Mouse (Mus musculus) CH12.LX (cell line): ENCODE measurements around the gene Gm45837. TPM values are rescaled to one million over a fixed set of nuclear protein-coding genes. Genes with fewer than 3 reads are reported as not detected.
A peak's percentile ranks its signal among the peaks of the same experiment; 100 is the strongest.

ENCODE experiments used
- DNase-seq: peaks from one replicate; pipeline ENCODE4 v3.0.0-alpha.2; 2013; ENCODE audit errors: extremely low read depth
- H3K27ac ChIP-seq: 2 replicates; pipeline ENCODE4 v1.5.1; 2012; ENCODE audit warnings: low read depth, mild to moderate bottlenecking, control low read depth, moderate library complexity; ENCODE audit not compliant: insufficient read depth
- H3K27me3 ChIP-seq: replicated peaks from 2 replicates; pipeline ENCODE3; 2012; ENCODE audit warnings: inconsistent platforms
- H3K36me3 ChIP-seq, 2 experiments: replicated peaks in 1 of 2; 2 replicates each; pipeline versions ENCODE3 to v1.6.1; 2012; ENCODE audit warnings: inconsistent platforms in 1 of 2, low read length in 1 of 2, mild to moderate bottlenecking in 1 of 2, mixed read lengths in 1 of 2, moderate library complexity in 1 of 2; ENCODE audit not compliant: control insufficient read depth in 1 of 2, insufficient read depth in 1 of 2
- H3K4me1 ChIP-seq, 2 experiments: 2 replicates each; pipeline ENCODE4 v1.6.1; 2012; ENCODE audit warnings: inconsistent platforms in 1 of 2, moderate library complexity in 1 of 2; ENCODE audit not compliant: insufficient read depth in 2 of 2, control insufficient read depth in 1 of 2
- H3K4me2 ChIP-seq: 2 replicates; pipeline ENCODE4 v1.6.1; 2012; ENCODE audit warnings: low read depth, mild to moderate bottlenecking, control low read depth; ENCODE audit not compliant: poor library complexity, insufficient read depth, severe bottlenecking
- H3K4me3 ChIP-seq, 3 experiments: fragments of 150-350 bp in 1 of 3; sonication (generic) in 1 of 3; replicated peaks in 1 of 3; 2 replicates each; pipeline versions ENCODE3 to v1.5.1; 2011 to 2012; ENCODE audit warnings: low read depth in 2 of 3, low read length in 2 of 3, mild to moderate bottlenecking in 2 of 3, moderate library complexity in 2 of 3, control low read depth in 1 of 3, improper control_type of control experiment in 1 of 3, inconsistent platforms in 1 of 3, mixed read lengths in 1 of 3; ENCODE audit not compliant: poor library complexity in 1 of 3
- H3K79me2 ChIP-seq: replicated peaks from 2 replicates; pipeline ENCODE4 v1.6.1; 2012; ENCODE audit warnings: mild to moderate bottlenecking, moderate library complexity; ENCODE audit not compliant: control insufficient read depth, poor library complexity, insufficient read depth, severe bottlenecking; ENCODE audit errors: extremely low read depth
- H3K9ac ChIP-seq: 2 replicates; pipeline ENCODE4 v1.6.1; 2012; ENCODE audit warnings: low read depth, mild to moderate bottlenecking, control low read depth, moderate library complexity; ENCODE audit not compliant: insufficient read depth
- H3K9me3 ChIP-seq: replicated peaks from 2 replicates; pipeline ENCODE3; 2012; ENCODE audit warnings: low read length, inconsistent platforms, mixed read lengths
- CHD1 ChIP-seq: IDR thresholded peaks from 2 replicates; pipeline ENCODE4 v1.6.1; 2012; ENCODE audit warnings: low read depth, low read length, improper control_type of control experiment, inconsistent platforms
- CHD2 ChIP-seq: IDR thresholded peaks from 2 replicates; pipeline ENCODE4 v1.6.1; 2011; ENCODE audit warnings: low read length, improper control_type of control experiment
- CTCF ChIP-seq, 2 experiments: IDR thresholded peaks in 1 of 2; conservative IDR thresholded peaks in 1 of 2; 2 replicates each; pipeline ENCODE4 v1.5.1; 2011 to 2012; ENCODE audit warnings: low read depth in 2 of 2, low read length in 2 of 2, improper control_type of control experiment in 1 of 2, inconsistent platforms in 1 of 2, mild to moderate bottlenecking in 1 of 2, moderate library complexity in 1 of 2
- ELF1 ChIP-seq: IDR thresholded peaks from 2 replicates; pipeline ENCODE4 v1.6.1; 2014; ENCODE audit warnings: low read depth, mild to moderate bottlenecking, inconsistent platforms, low read length, improper control_type of control experiment
- KAT2A ChIP-seq: IDR thresholded peaks from 2 replicates; pipeline ENCODE4 v1.6.1; 2012; ENCODE audit warnings: low read length, improper control_type of control experiment, inconsistent platforms; ENCODE audit not compliant: insufficient replicate concordance
- MAX ChIP-seq: IDR thresholded peaks from 2 replicates; pipeline ENCODE4 v1.6.1; 2011; ENCODE audit warnings: low read length, improper control_type of control experiment
- MAZ ChIP-seq: IDR thresholded peaks from 2 replicates; pipeline ENCODE4 v1.6.1; 2012; ENCODE audit warnings: low read depth, mild to moderate bottlenecking, inconsistent platforms, low read length, improper control_type of control experiment, moderate library complexity
- MEF2A ChIP-seq: IDR thresholded peaks from 2 replicates; pipeline ENCODE4 v1.6.1; 2014; ENCODE audit warnings: low read depth, mild to moderate bottlenecking, inconsistent platforms, low read length, improper control_type of control experiment, borderline replicate concordance
- NELFE ChIP-seq: IDR thresholded peaks from 2 replicates; pipeline ENCODE4 v1.6.1; 2011; ENCODE audit warnings: low read depth, low read length, improper control_type of control experiment
- POLR2A ChIP-seq: IDR thresholded peaks from 2 replicates; pipeline ENCODE4 v1.6.1; 2011; ENCODE audit warnings: low read depth, mild to moderate bottlenecking, improper control_type of control experiment, low read length
- POLR2AphosphoS2 ChIP-seq: IDR thresholded peaks from 2 replicates; pipeline ENCODE4 v1.6.1; 2011; ENCODE audit warnings: low read depth, low read length, improper control_type of control experiment
- RAD21 ChIP-seq: IDR thresholded peaks from 2 replicates; pipeline ENCODE4 v1.6.1; 2011; ENCODE audit warnings: low read depth, mild to moderate bottlenecking, low read length, improper control_type of control experiment, moderate library complexity
- RCOR1 ChIP-seq: conservative IDR thresholded peaks from 2 replicates; pipeline ENCODE4 v1.6.1; 2012; ENCODE audit warnings: low read depth, mild to moderate bottlenecking, inconsistent platforms, low read length, improper control_type of control experiment
- SIN3A ChIP-seq: IDR thresholded peaks from 2 replicates; pipeline ENCODE4 v1.6.1; 2012; ENCODE audit warnings: low read length, improper control_type of control experiment, inconsistent platforms
- SMC3 ChIP-seq: IDR thresholded peaks from 2 replicates; pipeline ENCODE4 v1.6.1; 2011; ENCODE audit warnings: low read depth, low read length, improper control_type of control experiment
- TBP ChIP-seq: conservative IDR thresholded peaks from 2 replicates; pipeline ENCODE4 v1.6.1; 2011; ENCODE audit warnings: low read depth, low read length, improper control_type of control experiment
- USF1 ChIP-seq: IDR thresholded peaks from 2 replicates; pipeline ENCODE4 v1.6.1; 2014; ENCODE audit warnings: low read depth, mild to moderate bottlenecking, inconsistent platforms, low read length, improper control_type of control experiment
- USF2 ChIP-seq: conservative IDR thresholded peaks from 2 replicates; pipeline ENCODE4 v1.6.1; 2011; ENCODE audit warnings: low read depth, low read length, improper control_type of control experiment
- ZKSCAN1 ChIP-seq: IDR thresholded peaks from 2 replicates; pipeline ENCODE4 v1.6.1; 2012; ENCODE audit warnings: low read depth, inconsistent platforms, low read length, improper control_type of control experiment, borderline replicate concordance
- dilution Hi-C: fragments of 300-500 bp; cut with MboI; formaldehyde crosslinking; loops from 2 replicates; pipeline ENCODE4 v1.14.3; 2020; ENCODE audit warnings: low sequenced_read_pairs; ENCODE audit not compliant: extremely low pct_unique_long_range_greater_than_20kb, extremely low pct_ligation_motif_present
- in situ Hi-C: fragments of 300-500 bp; cut with MboI; formaldehyde crosslinking; loops from 3 replicates; pipeline ENCODE4 v1.14.3; 2019; ENCODE audit warnings: low sequenced_read_pairs, low pct_ligation_motif_present, low pct_unique_long_range_greater_than_20kb, mixed read lengths
- polyA plus RNA-seq: library from polyadenylated mRNA; unstranded; fragments of >175 nt; gene quantifications from 2 replicates; pipeline ENCODE4 v1.2.1, GENCODE M21; 2012; ENCODE audit warnings: low read depth; ENCODE audit not compliant: insufficient read length
- total RNA-seq, 2 experiments: library from RNA; depleted of rRNA; stranded (reverse); fragments of 300-350 nt in 1 of 2; fragments of >200 nt in 1 of 2; gene quantifications; 2 replicates each; pipeline ENCODE4 v1.2.3; 2012 to 2014

Gene Gm45837
- total and polyA plus RNA-seq, 3 experiments: 0.04 to 0.84 TPM; not detected in 1

DNA sequence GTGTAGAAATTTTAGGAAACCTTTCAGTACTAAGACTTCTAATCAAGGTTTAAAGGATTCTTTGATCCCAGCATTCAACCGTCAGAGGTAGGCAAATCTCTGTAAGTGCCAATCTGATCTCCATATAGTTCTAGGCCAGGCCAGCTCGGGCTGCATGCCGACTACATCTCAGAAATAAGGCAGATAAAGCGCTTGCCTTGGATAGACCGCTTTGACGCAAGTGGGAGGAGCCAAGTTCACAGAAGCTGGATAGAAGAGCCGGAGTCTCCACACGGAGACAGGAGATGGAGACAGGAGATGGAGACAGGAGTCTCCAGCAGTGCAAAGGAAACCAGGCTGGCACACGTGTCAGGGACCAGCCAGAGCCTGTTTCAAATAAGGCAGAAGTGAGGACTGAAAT, 129.1 kb downstream of the Gm45837 start:
- H3K9ac ChIP-seq: no peak overlapping the region
- no peaks in the 10 kb centered on the region for H3K79me2 ChIP-seq
- TF ChIP-seq MAX (no peak), MEF2A (no peak)
- no peak overlapping the region for H3K4me3 ChIP-seq
- H3K27ac ChIP-seq: no peak overlapping the region
- no peaks in the 10 kb centered on the region for H3K36me3 ChIP-seq
- dilution Hi-C loops (no loop called here), in situ Hi-C loops (no loop called here)
- peaks cover 0 to 10% of the 10 kb centered on the region in 2 experiments; a peak in 2 of 4 replicates for H3K4me1 ChIP-seq
- no peaks in the 10 kb centered on the region for H3K9me3 ChIP-seq
- no peak overlapping the region for H3K4me2 ChIP-seq
- H3K27me3 ChIP-seq: peaks cover 58% of the 10 kb centered on the region
- DNase-seq: no peak

DNA sequence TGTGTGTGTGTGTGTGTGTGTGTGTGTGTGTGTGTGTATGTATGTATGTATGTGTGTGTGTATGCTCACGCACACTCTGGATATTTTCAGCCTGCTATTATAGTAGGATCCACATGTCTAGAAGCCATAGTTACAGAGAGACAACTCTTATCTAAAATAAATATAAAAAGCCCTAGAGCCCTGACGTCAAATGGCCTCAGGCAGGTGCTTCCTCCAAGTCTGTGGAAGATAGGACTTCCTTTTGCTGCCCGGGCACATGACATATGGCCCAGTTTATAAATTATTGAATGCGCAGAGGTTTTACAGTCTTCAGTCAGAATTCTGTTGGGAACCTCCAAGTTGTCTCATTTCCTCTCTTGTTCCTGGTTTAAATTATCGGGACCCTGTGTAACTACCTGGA, 130.0 kb downstream of the Gm45837 start:
- peaks cover 0 to 10% of the 10 kb centered on the region in 2 experiments; a peak in 2 of 4 replicates for H3K4me1 ChIP-seq
- dilution Hi-C loops (no loop called here), in situ Hi-C loops (no loop called here)
- no peaks in the 10 kb centered on the region for H3K36me3 ChIP-seq
- H3K9ac ChIP-seq: no peak overlapping the region
- no peaks in the 10 kb centered on the region for H3K79me2 ChIP-seq
- no peak overlapping the region for H3K27ac ChIP-seq
- H3K4me2 ChIP-seq: no peak overlapping the region
- no peak overlapping the region for H3K4me3 ChIP-seq
- H3K27me3 ChIP-seq: peaks cover 49% of the 10 kb centered on the region
- no peaks in the 10 kb centered on the region for H3K9me3 ChIP-seq
- no peak for TF ChIP-seq ZKSCAN1
- TF ChIP-seq RCOR1: no peak
- TF ChIP-seq CTCF (conservative IDR thresholded peaks at IDR 0.05 in 1 of 2, IDR thresholded peaks at IDR 0.05 in 1 of 2; ENCODE audit: low read depth in 2 of 2, low read length in 2 of 2): no peak
- TF ChIP-seq TBP: no peak
- TF ChIP-seq RAD21: no peak
- TF ChIP-seq SMC3: no peak
- TF ChIP-seq NELFE: no peak
- no peak for TF ChIP-seq ELF1
- no peak for TF ChIP-seq CHD2
- TF ChIP-seq SIN3A: no peak
- no peak for TF ChIP-seq USF1
- no peak for TF ChIP-seq MAZ
- no peak for TF ChIP-seq CHD1
- DNase-seq: no peak

GRCm38 (mm10) chr7:101541132-101541531, 130.4 kb downstream of the Gm45837 start:
- in situ Hi-C loops: no loop called here
- H3K79me2 ChIP-seq: no peaks in the 10 kb centered on the region
- H3K4me2 ChIP-seq: no peak overlapping the region
- H3K36me3 ChIP-seq: no peaks in the 10 kb centered on the region
- H3K4me3 ChIP-seq: no peak overlapping the region
- peaks cover 0 to 10% of the 10 kb centered on the region in 2 experiments; a peak in 2 of 4 replicates for H3K4me1 ChIP-seq
- no peaks in the 10 kb centered on the region for H3K9me3 ChIP-seq
- TF ChIP-seq USF2: no peak
- no peak for TF ChIP-seq POLR2AphosphoS2
- TF ChIP-seq POLR2A: no peak
- TF ChIP-seq CTCF (conservative IDR thresholded peaks at IDR 0.05 in 1 of 2, IDR thresholded peaks at IDR 0.05 in 1 of 2; ENCODE audit: low read depth in 2 of 2, low read length in 2 of 2): peak in 1 of 2 experiments; percentile 84; a peak in 2 of 4 replicates
- TF ChIP-seq MAX: no peak
- no peak for TF ChIP-seq KAT2A
- TF ChIP-seq SMC3: peak; percentile 75
- TF ChIP-seq RAD21: peak; percentile 47
- TF ChIP-seq ELF1: no peak
- dilution Hi-C loops: no loop called here
- no peak overlapping the region for H3K9ac ChIP-seq
- H3K27ac ChIP-seq: no peak overlapping the region
- peak; percentile 70 for DNase-seq
- H3K27me3 ChIP-seq: peaks cover 46% of the 10 kb centered on the region
